Mouse (Mus musculus) MEL (cell line): ENCODE data around the gene Zfp553. TPM values are rescaled to one million over a fixed set of nuclear protein-coding genes. Genes with fewer than 3 reads are reported as not detected.
A peak's percentile ranks its signal among the peaks of the same experiment; 100 is the strongest.

ENCODE experiments used
- DNase-seq: peaks from one replicate; pipeline ENCODE4 v3.0.0; 2011; ENCODE audit warnings: low read depth, low spot score
- H3K27ac ChIP-seq: 2 replicates; pipeline ENCODE4 v1.5.1; 2012; ENCODE audit warnings: low read depth, mild to moderate bottlenecking, control low read depth, low read length, moderate library complexity; ENCODE audit not compliant: control insufficient read depth
- H3K27me3 ChIP-seq, 2 experiments: fragments of 150-350 bp in 1 of 2; sonication (generic) in 1 of 2; 2 replicates each; pipeline ENCODE4 v1.6.1; 2012; ENCODE audit warnings: low read length in 2 of 2, mild to moderate bottlenecking in 2 of 2, improper control_type of control experiment in 1 of 2, moderate library complexity in 1 of 2; ENCODE audit not compliant: insufficient read depth in 2 of 2, control insufficient read depth in 1 of 2
- H3K36me3 ChIP-seq, 2 experiments: 2 replicates each; pipeline ENCODE4 v1.6.1; 2012 to 2014; ENCODE audit warnings: low read length in 2 of 2, improper control_type of control experiment in 1 of 2, inconsistent platforms in 1 of 2, mild to moderate bottlenecking in 1 of 2; ENCODE audit not compliant: insufficient read depth in 2 of 2, control insufficient read depth in 1 of 2
- H3K4me1 ChIP-seq, 2 experiments: fragments of 150-350 bp in 1 of 2; sonication (generic) in 1 of 2; 2 replicates each; pipeline ENCODE4 v1.6.1; 2012; ENCODE audit warnings: low read length in 2 of 2, improper control_type of control experiment in 1 of 2, mild to moderate bottlenecking in 1 of 2; ENCODE audit not compliant: insufficient read depth in 2 of 2, control insufficient read depth in 1 of 2
- H3K4me3 ChIP-seq, 2 experiments: fragments of 150-350 bp in 1 of 2; sonication (generic) in 1 of 2; 2 replicates each; pipeline ENCODE4 v1.5.1; 2012; ENCODE audit warnings: low read depth in 2 of 2, low read length in 2 of 2, mild to moderate bottlenecking in 2 of 2, moderate library complexity in 2 of 2, control low read depth in 1 of 2, improper control_type of control experiment in 1 of 2; ENCODE audit not compliant: control insufficient read depth in 1 of 2, insufficient read depth in 1 of 2
- H3K79me2 ChIP-seq: 2 replicates; pipeline ENCODE4 v1.6.1; 2012; ENCODE audit warnings: mild to moderate bottlenecking, low read length, moderate library complexity; ENCODE audit not compliant: control insufficient read depth, poor library complexity, insufficient read depth
- H3K9ac ChIP-seq: 2 replicates; pipeline ENCODE4 v1.6.1; 2012; ENCODE audit warnings: low read depth, mild to moderate bottlenecking, control low read depth, low read length, moderate library complexity; ENCODE audit not compliant: control insufficient read depth, poor library complexity, severe bottlenecking
- H3K9me3 ChIP-seq: fragments of 150-350 bp; sonication (generic); replicated peaks from 2 replicates; pipeline ENCODE4 v1.6.1; 2012; ENCODE audit warnings: mild to moderate bottlenecking, low read length, improper control_type of control experiment, moderate library complexity; ENCODE audit not compliant: insufficient read depth
- CHD1 ChIP-seq: IDR thresholded peaks from 2 replicates; pipeline ENCODE4 v1.6.1; 2012; ENCODE audit warnings: low read depth, mild to moderate bottlenecking, inconsistent platforms, low read length, improper control_type of control experiment
- CTCF ChIP-seq, 3 experiments: IDR thresholded peaks in 2 of 3; conservative IDR thresholded peaks in 1 of 3; 2 replicates each; pipeline ENCODE4 v1.5.1; 2011 to 2012; ENCODE audit warnings: low read length in 3 of 3, low read depth in 2 of 3, mild to moderate bottlenecking in 2 of 3, improper control_type of control experiment in 1 of 3, inconsistent platforms in 1 of 3, mixed read lengths in 1 of 3, moderate library complexity in 1 of 3; ENCODE audit not compliant: control insufficient read depth in 1 of 3, insufficient read depth in 1 of 3, poor library complexity in 1 of 3, severe bottlenecking in 1 of 3
- ETS1 ChIP-seq: IDR thresholded peaks from 2 replicates; pipeline ENCODE4 v1.6.1; 2012; ENCODE audit warnings: low read depth, mild to moderate bottlenecking, inconsistent platforms, low read length, improper control_type of control experiment, moderate library complexity
- HCFC1 ChIP-seq: IDR thresholded peaks from 2 replicates; pipeline ENCODE4 v1.6.1; 2012; ENCODE audit warnings: low read depth, mild to moderate bottlenecking, inconsistent platforms, low read length, improper control_type of control experiment, moderate library complexity
- KAT2A ChIP-seq: conservative IDR thresholded peaks from 2 replicates; pipeline ENCODE4 v1.6.1; 2012; ENCODE audit warnings: low read depth, low read length, improper control_type of control experiment, inconsistent platforms
- MAX ChIP-seq: IDR thresholded peaks from 2 replicates; pipeline ENCODE4 v1.6.1; 2011; ENCODE audit warnings: low read length, improper control_type of control experiment
- MEF2A ChIP-seq: IDR thresholded peaks from 2 replicates; pipeline ENCODE4 v1.6.1; 2014; ENCODE audit warnings: low read depth, mild to moderate bottlenecking, inconsistent platforms, low read length, improper control_type of control experiment; ENCODE audit not compliant: poor library complexity, insufficient replicate concordance, severe bottlenecking; ENCODE audit errors: extremely low read depth
- MXI1 ChIP-seq: IDR thresholded peaks from 2 replicates; pipeline ENCODE4 v1.6.1; 2011; ENCODE audit warnings: mild to moderate bottlenecking, low read depth, low read length, improper control_type of control experiment
- MYC ChIP-seq: IDR thresholded peaks from 2 replicates; pipeline ENCODE4 v1.6.1; 2011; ENCODE audit warnings: low read depth, mild to moderate bottlenecking, low read length, improper control_type of control experiment, moderate library complexity
- NELFE ChIP-seq: IDR thresholded peaks from 2 replicates; pipeline ENCODE4 v1.6.1; 2011; ENCODE audit warnings: low read depth, low read length, improper control_type of control experiment
- POLR2A ChIP-seq, 2 experiments: IDR thresholded peaks; 2 replicates each; pipeline ENCODE4 v1.6.1; 2011 to 2012; ENCODE audit warnings: low read length in 2 of 2, mild to moderate bottlenecking in 2 of 2, control low read depth in 1 of 2, improper control_type of control experiment in 1 of 2, low read depth in 1 of 2, moderate library complexity in 1 of 2; ENCODE audit not compliant: control insufficient read depth in 1 of 2, insufficient read depth in 1 of 2, poor library complexity in 1 of 2
- POLR2AphosphoS2 ChIP-seq: IDR thresholded peaks from 2 replicates; pipeline ENCODE4 v1.6.1; 2011; ENCODE audit warnings: low read length, improper control_type of control experiment
- POLR2AphosphoS5 ChIP-seq: IDR thresholded peaks from 2 replicates; pipeline ENCODE4 v1.6.1; 2012; ENCODE audit warnings: low read depth, borderline replicate concordance, mild to moderate bottlenecking, inconsistent platforms, low read length, moderate library complexity, mixed read lengths
- RCOR1 ChIP-seq: IDR thresholded peaks from 2 replicates; pipeline ENCODE4 v1.6.1; 2012; ENCODE audit warnings: low read depth, mild to moderate bottlenecking, inconsistent platforms, low read length, improper control_type of control experiment
- SMC3 ChIP-seq: IDR thresholded peaks from 2 replicates; pipeline ENCODE4 v1.6.1; 2011; ENCODE audit warnings: low read depth, low read length, improper control_type of control experiment
- TBP ChIP-seq: IDR thresholded peaks from 2 replicates; pipeline ENCODE4 v1.8.0; 2011; ENCODE audit warnings: low read depth, low read length, improper control_type of control experiment
- TCF12 ChIP-seq: IDR thresholded peaks from 2 replicates; pipeline ENCODE4 v1.6.1; 2014; ENCODE audit warnings: low read depth, mild to moderate bottlenecking, inconsistent platforms, low read length, improper control_type of control experiment, moderate library complexity
- UBTF ChIP-seq: IDR thresholded peaks from 2 replicates; pipeline ENCODE4 v1.6.1; 2012; ENCODE audit warnings: low read depth, mild to moderate bottlenecking, inconsistent platforms, low read length, improper control_type of control experiment, moderate library complexity, borderline replicate concordance; ENCODE audit not compliant: insufficient read depth
- USF1 ChIP-seq: IDR thresholded peaks from 2 replicates; pipeline ENCODE4 v1.6.1; 2014; ENCODE audit warnings: low read depth, mild to moderate bottlenecking, inconsistent platforms, low read length, improper control_type of control experiment, moderate library complexity
- ZKSCAN1 ChIP-seq: IDR thresholded peaks from 2 replicates; pipeline ENCODE4 v1.6.1; 2012; ENCODE audit warnings: low read depth, mild to moderate bottlenecking, inconsistent platforms, low read length, improper control_type of control experiment, moderate library complexity
- ZMIZ1 ChIP-seq: IDR thresholded peaks from 2 replicates; pipeline ENCODE4 v1.6.1; 2012; ENCODE audit warnings: low read depth, mild to moderate bottlenecking, inconsistent platforms, low read length, improper control_type of control experiment, moderate library complexity
- ZNF384 ChIP-seq: IDR thresholded peaks from 2 replicates; pipeline ENCODE4 v1.6.1; 2012; ENCODE audit warnings: low read depth, mild to moderate bottlenecking, inconsistent platforms, low read length, improper control_type of control experiment
- polyA plus RNA-seq, 2 experiments: library from polyadenylated mRNA; stranded (reverse) in 1 of 2; unstranded in 1 of 2; fragments of >175 nt in 1 of 2; fragments of >200 nt in 1 of 2; gene quantifications; 2 replicates each; pipeline versions ENCODE4 v1.2.1 to v1.2.4; 2012; ENCODE audit warnings: low replicate concordance in 2 of 2, low read depth in 1 of 2; ENCODE audit not compliant: insufficient read length in 2 of 2, insufficient read depth in 1 of 2, missing spikeins in 1 of 2
- total RNA-seq: library from RNA; depleted of rRNA; stranded (reverse); fragments of 300-350 nt; gene quantifications from 2 replicates; pipeline ENCODE4 v1.2.3, GENCODE M21; 2012

Zfp553 gene
- total and polyA plus RNA-seq, 3 experiments = 14.6 to 19.0 TPM; not detected in 1

- H3K36me3 ChIP-seq = peaks cover 4 to 15% of the 10 kb centered on the region in 2 experiments
- DNase-seq = peak; percentile 95
- peaks cover 17% of the 10 kb centered on the region for H3K79me2 ChIP-seq
- H3K27ac ChIP-seq = peak within 1 kb of the TSS; percentile 97
- no peaks in the 10 kb centered on the region for H3K27me3 ChIP-seq
- H3K4me1 ChIP-seq = peaks cover 4 to 14% of the 10 kb centered on the region in 2 experiments; a peak in 2 of 4 replicates
- H3K9ac ChIP-seq = peak within 1 kb of the TSS; percentile 96
- H3K9me3 ChIP-seq = no peaks in the 10 kb centered on the region
- H3K4me3 ChIP-seq = peak within 1 kb of the TSS; percentile 84 to 88
- TF ChIP-seq KAT2A (no peak; the same call in 1 of the 2 replicates), MAX (peak; percentile 84), ZMIZ1 (peak; percentile 87; the same call in 1 of the 2 replicates), ZNF384 (no peak), HCFC1 (peak; percentile 29), CHD1 (0 out of 2 replicates have a peak, but pooled peaks have one; percentile 1), UBTF (0 out of 2 replicates have a peak, but pooled peaks have one; percentile 37), POLR2AphosphoS5 (no peak), TBP (peak; percentile 75; the same call in 1 of the 2 replicates), ZKSCAN1 (no peak), MYC (peak; percentile 71), MEF2A (no peak), ETS1 (peak; percentile 12; the same call in 1 of the 2 replicates), POLR2A (IDR thresholded peaks at IDR 0.05; ENCODE audit: control insufficient read depth in 1 of 2, insufficient read depth in 1 of 2, low read depth in 1 of 2, low read length in 2 of 2, poor library complexity in 1 of 2) (peak; percentile 96), NELFE (peak; percentile 95), CTCF (IDR thresholded peaks at IDR 0.05 in 2 of 3, conservative IDR thresholded peaks at IDR 0.05 in 1 of 3; ENCODE audit: control insufficient read depth in 1 of 3, insufficient read depth in 1 of 3, low read depth in 2 of 3, low read length in 3 of 3, poor library complexity in 1 of 3, severe bottlenecking in 1 of 3) (peak in 1 of 3 experiments; percentile 7; a peak in 1 of 6 replicates), POLR2AphosphoS2 (peak; percentile 78), RCOR1 (no peak), TCF12 (peak; percentile 55), USF1 (peak; percentile 62), MXI1 (peak; percentile 91; the same call in 1 of the 2 replicates), SMC3 (no peak)
- TF ChIP-seq, all 39 proteins: peak for 15
Observed at GRCm38 (mm10) chr7:127243870-127244657, 11.2 kb downstream of the Zfp553 start, which contains the start of gene Zfp771. TSS of gene Zfp771 (plus strand) at chr7:127244274.
